Mouse (Mus musculus): ENCODE data around the gene Rbms3.

DNA sequence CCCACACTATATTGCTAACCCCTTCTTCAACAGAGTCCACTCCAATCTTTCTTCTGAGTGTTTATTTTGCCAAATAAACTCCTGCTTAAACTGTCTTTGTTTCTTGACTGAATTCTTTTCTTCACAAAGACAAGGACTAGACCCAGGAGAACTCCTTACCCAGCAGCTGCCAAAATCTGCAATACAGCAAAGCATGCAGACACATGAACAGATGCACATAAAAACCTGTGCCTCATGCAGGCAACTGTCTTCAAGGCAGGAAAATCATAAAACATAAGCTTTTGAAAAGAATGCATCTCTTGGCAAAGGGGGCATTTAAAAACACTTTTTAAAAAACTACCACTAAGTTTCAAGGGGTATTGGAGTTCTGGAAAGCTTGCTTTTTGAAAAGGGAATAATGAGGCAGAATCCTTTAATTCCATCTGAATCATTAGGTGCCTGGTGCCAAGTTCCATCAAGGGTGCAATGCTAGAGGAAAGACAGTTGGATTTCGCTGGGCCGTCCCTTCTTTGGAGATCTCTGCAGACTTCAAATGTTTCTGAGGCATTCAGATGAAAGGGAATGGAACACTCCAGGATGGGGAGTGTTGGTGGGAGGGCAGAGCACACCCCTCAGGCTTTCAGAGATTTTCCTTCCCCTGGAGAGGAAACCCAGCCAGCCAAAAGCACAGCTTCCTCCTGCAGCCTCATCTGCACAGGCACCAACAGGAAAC lies 717.8 kb downstream of the Rbms3 start:
- TF ChIP-seq MAZ (IDR thresholded peaks at IDR 0.05; ENCODE audit: low read depth, low read length), result no peak
- no peak for TF ChIP-seq EP300 (IDR thresholded peaks at IDR 0.05; ENCODE audit: low read length)
